Mouse (Mus musculus) forebrain, embryonic 13.5 days (tissue): Measurements from ENCODE around the gene Gm10643. TPM values are rescaled to one million over a fixed set of nuclear protein-coding genes. Genes with fewer than 3 reads are reported as not detected.

ENCODE experiments used
- ATAC-seq: fragments of 200-750 bp; cut with Nextera tagmentation; 2 replicates; pipeline ENCODE4 v1.8.0; 2017
- H3K27ac ChIP-seq: fragments of 300-500 bp; sonication (generic); 2 replicates; pipeline ENCODE4 v1.5.1; 2015; ENCODE audit warnings: inconsistent platforms, mild to moderate bottlenecking, moderate library complexity
- H3K27me3 ChIP-seq: fragments of 300-500 bp; sonication (generic); 2 replicates; pipeline ENCODE4 v1.6.1; 2015; ENCODE audit warnings: mild to moderate bottlenecking, inconsistent platforms
- H3K36me3 ChIP-seq: fragments of 300-500 bp; sonication (generic); 2 replicates; pipeline ENCODE4 v1.6.1; 2015; ENCODE audit warnings: mild to moderate bottlenecking, inconsistent platforms; ENCODE audit not compliant: poor library complexity, severe bottlenecking
- H3K4me1 ChIP-seq: fragments of 300-500 bp; sonication (generic); 2 replicates; pipeline ENCODE4 v1.6.1; 2015; ENCODE audit warnings: inconsistent platforms
- H3K4me2 ChIP-seq: fragments of 300-500 bp; sonication (generic); 2 replicates; pipeline ENCODE4 v1.6.1; 2015; ENCODE audit warnings: inconsistent platforms, mild to moderate bottlenecking, moderate library complexity
- H3K4me3 ChIP-seq: fragments of 300-500 bp; sonication (generic); 2 replicates; pipeline ENCODE4 v1.5.1; 2015; ENCODE audit warnings: mild to moderate bottlenecking, inconsistent platforms
- H3K9ac ChIP-seq: fragments of 300-500 bp; sonication (generic); 2 replicates; pipeline ENCODE4 v1.6.1; 2015; ENCODE audit warnings: mild to moderate bottlenecking, inconsistent platforms
- H3K9me3 ChIP-seq: fragments of 300-500 bp; sonication (generic); replicated peaks from 2 replicates; pipeline ENCODE4 v1.6.1; 2016; ENCODE audit warnings: inconsistent platforms
- WGBS: fragments of 180-500 bp; shearing (Covaris S2); methylation state at CpG from one replicate; pipeline ENCODE4 v1.1.7; 2015; 5-methylcytosine and 5-hydroxymethylcytosine counted together
- polyA plus RNA-seq: library from polyadenylated mRNA; unstranded; fragments of >200 nt; fragmentation: Nextera tagmentation; extraction: Ambion mirVana; gene quantifications from 2 replicates; pipeline ENCODE4 v1.2.1, GENCODE M21; 2015

Gene Gm10643
- polyA plus RNA-seq, 1 experiment from 2014 or later: 1.1 TPM

- H3K4me3 ChIP-seq: no peak overlapping the region
- H3K4me1 ChIP-seq: no peaks in the 10 kb centered on the region
- no peak overlapping the region for H3K9ac ChIP-seq
- H3K4me2 ChIP-seq: no peak overlapping the region
- WGBS: 97% methylated on average over 5 of the region's 5 CpGs
- H3K9me3 ChIP-seq: no peaks in the 10 kb centered on the region
- H3K27me3 ChIP-seq: no peaks in the 10 kb centered on the region
- H3K27ac ChIP-seq: no peak overlapping the region
- no peak for ATAC-seq
- no peaks in the 10 kb centered on the region for H3K36me3 ChIP-seq
Measured at GRCm38 (mm10) chr8:84053229-84053628, 11.7 kb downstream of the Gm10643 start.

- Histone ChIP-seq H3K27ac (no peak overlapping the region), H3K4me3 (no peak overlapping the region), H3K9ac (no peak overlapping the region), H3K4me2 (no peak overlapping the region), H3K27me3 (no peaks in the 10 kb centered on the region), H3K9me3 (no peaks in the 10 kb centered on the region), H3K36me3 (no peaks in the 10 kb centered on the region), H3K4me1 (no peaks in the 10 kb centered on the region)
- ATAC-seq: no peak
- WGBS: 88% methylated on average over 3 of the region's 3 CpGs
Measured at GRCm38 (mm10) chr8:84052746-84053145, 12.2 kb downstream of the Gm10643 start.

GRCm38 (mm10) chr8:84048171-84048570, 16.8 kb downstream of the Gm10643 start:
- H3K36me3 ChIP-seq: no peaks in the 10 kb centered on the region
- H3K27me3 ChIP-seq: peaks cover 28% of the 10 kb centered on the region
- no peak for ATAC-seq
- H3K4me1 ChIP-seq: peaks cover 10% of the 10 kb centered on the region; the same call in 1 of the 2 replicates
- H3K27ac ChIP-seq: no peak overlapping the region
- H3K4me2 ChIP-seq: no peak overlapping the region
- no peak overlapping the region for H3K4me3 ChIP-seq
- 0 out of 2 replicates have a peak, but pooled peaks cover 2% of the 10 kb centered on the region for H3K9me3 ChIP-seq
- H3K9ac ChIP-seq: no peak overlapping the region
- 83% methylated on average over 5 of the region's 5 CpGs for WGBS

- WGBS: 89% methylated on average over 3 of the region's 3 CpGs
- H3K4me1 ChIP-seq: peaks cover 21% of the 10 kb centered on the region
- H3K4me2 ChIP-seq: no peak overlapping the region
- peaks cover 45% of the 10 kb centered on the region for H3K27me3 ChIP-seq
- no peak overlapping the region for H3K4me3 ChIP-seq
- H3K9ac ChIP-seq: no peak overlapping the region
- ATAC-seq: no peak
- no peaks in the 10 kb centered on the region for H3K36me3 ChIP-seq
- H3K9me3 ChIP-seq: 0 out of 2 replicates have a peak, but pooled peaks cover 2% of the 10 kb centered on the region
- no peak overlapping the region for H3K27ac ChIP-seq
Measured at GRCm38 (mm10) chr8:84046505-84046904, 18.4 kb downstream of the Gm10643 start.

GRCm38 (mm10) chr8:84044900-84045299, 20.0 kb downstream of the Gm10643 start, which contains the start of gene Rln3:
Gene Rln3 (minus strand): TSS chr8:84045000.
- H3K4me1 ChIP-seq: peaks cover 21% of the 10 kb centered on the region
- 0 out of 2 replicates have a peak, but pooled peaks cover 2% of the 10 kb centered on the region for H3K9me3 ChIP-seq
- H3K36me3 ChIP-seq: no peaks in the 10 kb centered on the region
- WGBS: 11% methylated on average over 9 of the region's 9 CpGs
- H3K4me2 ChIP-seq: no peak within 1 kb of the TSS
- no peak for ATAC-seq
- H3K9ac ChIP-seq: no peak within 1 kb of the TSS
- H3K27ac ChIP-seq: no peak within 1 kb of the TSS
- peaks cover 61% of the 10 kb centered on the region for H3K27me3 ChIP-seq
- no peak within 1 kb of the TSS for H3K4me3 ChIP-seq

GRCm38 (mm10) chr8:84044103-84044502, 20.8 kb downstream of the Gm10643 start:
- Histone ChIP-seq H3K9me3 (0 out of 2 replicates have a peak, but pooled peaks cover 2% of the 10 kb centered on the region), H3K4me3 (no peak overlapping the region), H3K4me2 (no peak overlapping the region), H3K27ac (no peak overlapping the region), H3K4me1 (peaks cover 24% of the 10 kb centered on the region), H3K27me3 (peaks cover 61% of the 10 kb centered on the region), H3K9ac (no peak overlapping the region), H3K36me3 (no peaks in the 10 kb centered on the region)
- no peak for ATAC-seq
- WGBS: 5% methylated on average over 7 of the region's 7 CpGs

- no peaks in the 10 kb centered on the region for H3K36me3 ChIP-seq
- peak overlapping the region; percentile 60; the same call in 1 of the 2 replicates for H3K4me2 ChIP-seq
- H3K27me3 ChIP-seq: peaks cover 67% of the 10 kb centered on the region
- no peak overlapping the region for H3K4me3 ChIP-seq
- 36% methylated on average over 12 of the region's 12 CpGs for WGBS
- ATAC-seq: no peak
- H3K27ac ChIP-seq: no peak overlapping the region
- peaks cover 24% of the 10 kb centered on the region for H3K4me1 ChIP-seq
- H3K9me3 ChIP-seq: 0 out of 2 replicates have a peak, but pooled peaks cover 2% of the 10 kb centered on the region
- no peak overlapping the region for H3K9ac ChIP-seq
Measured at GRCm38 (mm10) chr8:84042948-84043342, 22.0 kb downstream of the Gm10643 start.

- Histone ChIP-seq H3K27me3 (peaks cover 68% of the 10 kb centered on the region), H3K9me3 (0 out of 2 replicates have a peak, but pooled peaks cover 2% of the 10 kb centered on the region), H3K4me1 (peaks cover 24% of the 10 kb centered on the region), H3K9ac (peak within 1 kb of the TSS; percentile 34), H3K27ac (no peak within 1 kb of the TSS), H3K36me3 (no peaks in the 10 kb centered on the region), H3K4me3 (peak within 1 kb of the TSS; percentile 29), H3K4me2 (peak within 1 kb of the TSS; percentile 60)
- ATAC-seq: peak; percentile 58; the same call in 1 of the 2 replicates
- 3% methylated on average over 40 of the region's 40 CpGs for WGBS
Measured at GRCm38 (mm10) chr8:84042066-84042947, 22.6 kb downstream of the Gm10643 start, which contains the start of gene Il27ra. Gene Il27ra (minus strand): TSS chr8:84042589.

GRCm38 (mm10) chr8:84039050-84039449, 25.9 kb downstream of the Gm10643 start:
- Histone ChIP-seq H3K4me3 (no peak overlapping the region), H3K4me1 (peaks cover 15% of the 10 kb centered on the region), H3K27ac (no peak overlapping the region), H3K9ac (no peak overlapping the region), H3K36me3 (no peaks in the 10 kb centered on the region), H3K9me3 (no peaks in the 10 kb centered on the region), H3K4me2 (no peak overlapping the region), H3K27me3 (peaks cover 58% of the 10 kb centered on the region)
- ATAC-seq: peak; percentile 55
- WGBS: 8% methylated on average over 5 of the region's 5 CpGs

GRCm38 (mm10) chr8:84038015-84038414, 26.9 kb downstream of the Gm10643 start:
- Histone ChIP-seq H3K9ac (no peak overlapping the region), H3K9me3 (no peaks in the 10 kb centered on the region), H3K4me3 (no peak overlapping the region), H3K36me3 (no peaks in the 10 kb centered on the region), H3K27me3 (peaks cover 48% of the 10 kb centered on the region), H3K4me2 (no peak overlapping the region), H3K4me1 (peaks cover 14% of the 10 kb centered on the region), H3K27ac (no peak overlapping the region)
- WGBS: 78% methylated on average over 5 of the region's 5 CpGs
- no peak for ATAC-seq

- Histone ChIP-seq H3K4me2 (no peak overlapping the region), H3K9ac (no peak overlapping the region), H3K27me3 (peaks cover 28% of the 10 kb centered on the region), H3K4me3 (no peak overlapping the region), H3K4me1 (no peaks in the 10 kb centered on the region), H3K27ac (no peak overlapping the region), H3K36me3 (no peaks in the 10 kb centered on the region), H3K9me3 (no peaks in the 10 kb centered on the region)
- ATAC-seq: no peak
- 74% methylated on average over 4 of the region's 4 CpGs for whole genome bisulfite sequencing
Measured at GRCm38 (mm10) chr8:84032777-84033176, 32.2 kb downstream of the Gm10643 start.

- H3K27ac ChIP-seq: no peak overlapping the region
- no peak overlapping the region for H3K4me2 ChIP-seq
- H3K36me3 ChIP-seq: no peaks in the 10 kb centered on the region
- 87% methylated on average over 5 of the region's 5 CpGs for WGBS
- peaks cover 47% of the 10 kb centered on the region for H3K27me3 ChIP-seq
- no peak overlapping the region for H3K9ac ChIP-seq
- ATAC-seq: no peak
- no peak overlapping the region for H3K4me3 ChIP-seq
- peaks cover 10% of the 10 kb centered on the region; the same call in 1 of the 2 replicates for H3K4me1 ChIP-seq
- H3K9me3 ChIP-seq: no peaks in the 10 kb centered on the region
Measured at GRCm38 (mm10) chr8:84029272-84029671, 35.7 kb downstream of the Gm10643 start.
